Mouse (Mus musculus) lung, adult 10 weeks (tissue): ENCODE results near the gene 5330417H12Rik. TPM values are rescaled to one million over a fixed set of nuclear protein-coding genes. Genes with fewer than 3 reads are reported as not detected.

ENCODE experiments used
- polyA plus RNA-seq: library from polyadenylated mRNA; stranded (reverse); fragments of 350-450 nt; fragmentation: Illumina TruSeq; extraction: RNeasy Lipid Tissue Mini Kit (QIAGEN cat#74804); gene quantifications from one replicate; pipeline ENCODE4 v1.2.3, GENCODE M21; 2014; ENCODE audit warnings: low read depth, low replicate concordance; ENCODE audit not compliant: insufficient read depth

The 5330417H12Rik gene
- polyA plus RNA-seq: not detected

DNA sequence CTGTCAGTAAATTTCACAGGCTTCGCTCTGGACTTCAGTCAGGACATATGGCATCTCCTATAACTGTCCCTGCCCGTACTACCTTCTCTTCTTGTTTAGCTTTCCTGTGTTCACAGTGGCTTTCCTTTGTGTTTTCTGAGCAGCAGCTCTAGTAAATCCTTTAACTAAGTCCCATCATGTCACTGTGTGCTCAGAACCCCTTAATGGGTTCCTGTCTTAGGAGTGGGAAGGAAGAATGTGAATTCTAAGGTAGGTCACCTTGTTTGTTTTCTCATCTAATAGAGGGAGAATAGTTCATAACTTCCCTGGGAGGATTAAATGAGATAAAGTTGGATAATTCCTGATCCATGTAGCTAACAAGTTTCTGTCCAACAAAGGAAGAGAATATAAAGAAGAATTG is at the start of gene 5330417H12Rik:
5330417H12Rik (minus strand) TSS at position 101 of the 400 bp plus-strand sequence.

DNA sequence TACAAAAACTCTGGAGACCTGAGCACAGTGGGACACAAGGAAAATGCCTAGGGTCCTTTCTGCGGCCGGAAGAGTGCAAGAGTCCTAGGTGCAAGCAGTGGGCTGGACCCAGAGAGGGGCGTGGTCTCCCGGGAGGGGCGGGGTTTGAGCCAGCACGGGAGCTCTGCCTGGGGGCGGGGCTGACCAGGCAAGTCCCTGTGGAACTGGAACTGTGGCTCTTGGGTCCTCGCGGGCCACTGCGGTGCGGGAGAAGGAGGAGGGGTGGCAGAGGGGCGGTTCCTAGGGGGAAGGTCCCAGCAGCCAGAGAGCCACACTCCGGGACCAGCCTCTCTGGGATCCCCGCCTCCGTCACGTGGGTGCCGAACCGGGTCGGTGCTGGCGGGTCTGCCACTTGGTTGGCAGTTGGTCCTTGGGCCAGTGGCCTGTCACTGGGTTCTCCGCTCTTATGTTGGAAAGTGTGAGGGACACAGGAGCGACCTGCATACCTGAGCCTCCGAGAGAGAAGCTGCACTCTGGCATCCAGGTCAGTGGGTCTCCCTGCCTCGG is 30.0 kb downstream of the 5330417H12Rik start, which contains the start of gene Ppfibp2:
Ppfibp2 (plus strand) TSS at position 351 of the 546 bp plus-strand sequence.

Other genes with a start within 250 kb of the 5330417H12Rik start
- 11.3 TPM for gene Olfml1, start 57.7 kb downstream of the 5330417H12Rik start, polyA plus RNA-seq
- 13.1 TPM for gene Ppfibp2, start 30.0 kb downstream of the 5330417H12Rik start, polyA plus RNA-seq
- gene Cyb5r2, start 132.9 kb upstream of the 5330417H12Rik start, polyA plus RNA-seq: not detected
- not detected for gene Ovch2, start 176.0 kb upstream of the 5330417H12Rik start, polyA plus RNA-seq
- not detected for gene Olfr467, start 187.1 kb upstream of the 5330417H12Rik start, polyA plus RNA-seq
- not detected for gene Olfr469, start 200.4 kb upstream of the 5330417H12Rik start, polyA plus RNA-seq
- gene Olfr470, start 222.3 kb upstream of the 5330417H12Rik start, polyA plus RNA-seq: not detected